Mouse (Mus musculus): Measurements from ENCODE around the gene Clec16a. TPM values are rescaled to one million over a fixed set of nuclear protein-coding genes. Genes with fewer than 3 reads are reported as not detected.
A peak's percentile ranks its signal among the peaks of the same experiment; 100 is the strongest.

Gene Clec16a
- polyA plus RNA-seq, 1 experiment from 2014 or later: 11.3 TPM

- Histone ChIP-seq H3K4me3 (ENCODE audit: low read depth, low read length) (no peak overlapping the region), H3K27ac (ENCODE audit: low read depth) (no peak overlapping the region), H3K36me3 (replicated peaks; ENCODE audit: insufficient read depth, low read length) (no peaks in the 10 kb centered on the region), H3K4me2 (ENCODE audit: low read depth, low read length) (no peak overlapping the region), H3K9ac (replicated peaks) (no peak overlapping the region), H3K4me1 (ENCODE audit: insufficient read depth) (peaks cover 8% of the 10 kb centered on the region), H3K27me3 (ENCODE audit: insufficient read depth, low read length) (no peaks in the 10 kb centered on the region), H3K9me3 (ENCODE audit: low read length) (no peaks in the 10 kb centered on the region)
- 89% methylated on average over 8 of the region's 8 CpGs for WGBS (ENCODE audit: insufficient replicate concordance)
- ATAC-seq (no peak), DNase-seq (no peak)
- no peak for TF ChIP-seq CTCF (IDR thresholded peaks at IDR 0.05; ENCODE audit: low read depth)
- TF ChIP-seq EP300 (IDR thresholded peaks at IDR 0.05; ENCODE audit: low read depth): no peak
Observed at GRCm38 (mm10) chr16:10644731-10645130, 99.6 kb downstream of the Clec16a start.

GRCm38 (mm10) chr16:10651804-10652203 is 106.7 kb downstream of the Clec16a start:
- TF ChIP-seq CTCF (IDR thresholded peaks at IDR 0.05; ENCODE audit: low read depth) (no peak), EP300 (IDR thresholded peaks at IDR 0.05; ENCODE audit: low read depth) (no peak)

GRCm38 (mm10) chr16:10652935-10653334 is 107.8 kb downstream of the Clec16a start:
- ATAC-seq: no peak
- 79% methylated on average over 3 of the region's 3 CpGs for WGBS (ENCODE audit: insufficient replicate concordance)
- no peaks in the 10 kb centered on the region for H3K27me3 ChIP-seq (ENCODE audit: insufficient read depth, low read length)

More at GRCm38 (mm10) chr16:10651804-10652203, 106.7 kb downstream of the Clec16a start:
- no peak overlapping the region for H3K4me2 ChIP-seq (ENCODE audit: low read depth, low read length)
- ATAC-seq: no peak
- DNase-seq: no peak
- H3K27me3 ChIP-seq (ENCODE audit: insufficient read depth, low read length): no peaks in the 10 kb centered on the region
- no peak overlapping the region for H3K9ac ChIP-seq (replicated peaks)
- H3K27ac ChIP-seq (ENCODE audit: low read depth): no peak overlapping the region
- no peak overlapping the region for H3K4me3 ChIP-seq (ENCODE audit: low read depth, low read length)
- H3K9me3 ChIP-seq (ENCODE audit: low read length): no peaks in the 10 kb centered on the region
- no peaks in the 10 kb centered on the region for H3K36me3 ChIP-seq (replicated peaks; ENCODE audit: insufficient read depth, low read length)
- peaks cover 14% of the 10 kb centered on the region for H3K4me1 ChIP-seq (ENCODE audit: insufficient read depth)

GRCm38 (mm10) chr16:10655236-10655635 is 110.1 kb downstream of the Clec16a start:
- Histone ChIP-seq H3K9ac (replicated peaks) (no peak overlapping the region), H3K4me1 (ENCODE audit: insufficient read depth) (peaks cover 12% of the 10 kb centered on the region), H3K27me3 (ENCODE audit: insufficient read depth, low read length) (no peaks in the 10 kb centered on the region), H3K9me3 (ENCODE audit: low read length) (no peaks in the 10 kb centered on the region), H3K36me3 (replicated peaks; ENCODE audit: insufficient read depth, low read length) (no peaks in the 10 kb centered on the region), H3K4me2 (ENCODE audit: low read depth, low read length) (no peak overlapping the region), H3K4me3 (ENCODE audit: low read depth, low read length) (no peak overlapping the region), H3K27ac (ENCODE audit: low read depth) (no peak overlapping the region)
- no peak for ATAC-seq
- TF ChIP-seq CTCF (IDR thresholded peaks at IDR 0.05; ENCODE audit: low read depth) (no peak), EP300 (IDR thresholded peaks at IDR 0.05; ENCODE audit: low read depth) (no peak)
- WGBS (ENCODE audit: insufficient replicate concordance): 47% methylated on average over 3 of the region's 3 CpGs
- no peak for DNase-seq

More at GRCm38 (mm10) chr16:10652935-10653334, 107.8 kb downstream of the Clec16a start:
- no peak overlapping the region for H3K27ac ChIP-seq (ENCODE audit: low read depth)
- no peak for TF ChIP-seq CTCF (IDR thresholded peaks at IDR 0.05; ENCODE audit: low read depth)
- no peak for TF ChIP-seq EP300 (IDR thresholded peaks at IDR 0.05; ENCODE audit: low read depth)
- H3K36me3 ChIP-seq (replicated peaks; ENCODE audit: insufficient read depth, low read length): no peaks in the 10 kb centered on the region
- H3K4me1 ChIP-seq (ENCODE audit: insufficient read depth): peaks cover 14% of the 10 kb centered on the region
- H3K4me3 ChIP-seq (ENCODE audit: low read depth, low read length): no peak overlapping the region
- no peaks in the 10 kb centered on the region for H3K9me3 ChIP-seq (ENCODE audit: low read length)
- DNase-seq: no peak
- H3K9ac ChIP-seq (replicated peaks): no peak overlapping the region
- no peak overlapping the region for H3K4me2 ChIP-seq (ENCODE audit: low read depth, low read length)

- H3K4me3 ChIP-seq (ENCODE audit: low read depth, low read length): no peak overlapping the region
- ATAC-seq (no peak), DNase-seq (no peak)
- no peaks in the 10 kb centered on the region for H3K9me3 ChIP-seq (ENCODE audit: low read length)
- H3K27ac ChIP-seq (ENCODE audit: low read depth): no peak overlapping the region
- H3K36me3 ChIP-seq (replicated peaks; ENCODE audit: insufficient read depth, low read length): no peaks in the 10 kb centered on the region
- no peak overlapping the region for H3K4me2 ChIP-seq (ENCODE audit: low read depth, low read length)
- TF ChIP-seq EP300 (IDR thresholded peaks at IDR 0.05; ENCODE audit: low read depth) (no peak), CTCF (IDR thresholded peaks at IDR 0.05; ENCODE audit: low read depth) (no peak)
- no peak overlapping the region for H3K9ac ChIP-seq (replicated peaks)
- H3K4me1 ChIP-seq (ENCODE audit: insufficient read depth): peaks cover 18% of the 10 kb centered on the region
- no peaks in the 10 kb centered on the region for H3K27me3 ChIP-seq (ENCODE audit: insufficient read depth, low read length)
- 61% methylated on average over 3 of the region's 3 CpGs for WGBS (ENCODE audit: insufficient replicate concordance)
Observed at GRCm38 (mm10) chr16:10655926-10656325, 110.8 kb downstream of the Clec16a start.

GRCm38 (mm10) chr16:10656461-10656860 is 111.3 kb downstream of the Clec16a start:
- Histone ChIP-seq H3K4me1 (ENCODE audit: insufficient read depth) (peaks cover 19% of the 10 kb centered on the region), H3K36me3 (replicated peaks; ENCODE audit: insufficient read depth, low read length) (no peaks in the 10 kb centered on the region), H3K4me2 (ENCODE audit: low read depth, low read length) (no peak overlapping the region), H3K9me3 (ENCODE audit: low read length) (no peaks in the 10 kb centered on the region), H3K27ac (ENCODE audit: low read depth) (no peak overlapping the region), H3K9ac (replicated peaks) (no peak overlapping the region), H3K27me3 (ENCODE audit: insufficient read depth, low read length) (no peaks in the 10 kb centered on the region), H3K4me3 (ENCODE audit: low read depth, low read length) (no peak overlapping the region)
- DNase-seq: no peak
- no peak for ATAC-seq
- 68% methylated on average over 2 of the region's 2 CpGs for WGBS (ENCODE audit: insufficient replicate concordance)
- TF ChIP-seq EP300 (IDR thresholded peaks at IDR 0.05; ENCODE audit: low read depth) (no peak), CTCF (IDR thresholded peaks at IDR 0.05; ENCODE audit: low read depth) (no peak)

GRCm38 (mm10) chr16:10656939-10657338 is 111.8 kb downstream of the Clec16a start:
- ATAC-seq (peak; percentile 64; the same call in 1 of the 2 replicates), DNase-seq (no peak)
- TF ChIP-seq CTCF (IDR thresholded peaks at IDR 0.05; ENCODE audit: low read depth) (no peak), EP300 (IDR thresholded peaks at IDR 0.05; ENCODE audit: low read depth) (no peak)
- Histone ChIP-seq H3K27ac (ENCODE audit: low read depth) (no peak overlapping the region), H3K9ac (replicated peaks) (no peak overlapping the region), H3K4me3 (ENCODE audit: low read depth, low read length) (no peak overlapping the region), H3K36me3 (replicated peaks; ENCODE audit: insufficient read depth, low read length) (no peaks in the 10 kb centered on the region), H3K9me3 (ENCODE audit: low read length) (no peaks in the 10 kb centered on the region), H3K4me2 (ENCODE audit: low read depth, low read length) (no peak overlapping the region), H3K4me1 (ENCODE audit: insufficient read depth) (peaks cover 19% of the 10 kb centered on the region), H3K27me3 (ENCODE audit: insufficient read depth, low read length) (no peaks in the 10 kb centered on the region)
- 68% methylated on average over 1 of the region's 1 CpGs for WGBS (ENCODE audit: insufficient replicate concordance)
